Mouse (Mus musculus): ENCODE data around the gene Adamtsl5. TPM values are rescaled to one million over a fixed set of nuclear protein-coding genes. Genes with fewer than 3 reads are reported as not detected.

Gene Adamtsl5
- total and polyA plus RNA-seq, 2 experiments from 2014 or later, result 1.0 to 1.2 TPM

DNA sequence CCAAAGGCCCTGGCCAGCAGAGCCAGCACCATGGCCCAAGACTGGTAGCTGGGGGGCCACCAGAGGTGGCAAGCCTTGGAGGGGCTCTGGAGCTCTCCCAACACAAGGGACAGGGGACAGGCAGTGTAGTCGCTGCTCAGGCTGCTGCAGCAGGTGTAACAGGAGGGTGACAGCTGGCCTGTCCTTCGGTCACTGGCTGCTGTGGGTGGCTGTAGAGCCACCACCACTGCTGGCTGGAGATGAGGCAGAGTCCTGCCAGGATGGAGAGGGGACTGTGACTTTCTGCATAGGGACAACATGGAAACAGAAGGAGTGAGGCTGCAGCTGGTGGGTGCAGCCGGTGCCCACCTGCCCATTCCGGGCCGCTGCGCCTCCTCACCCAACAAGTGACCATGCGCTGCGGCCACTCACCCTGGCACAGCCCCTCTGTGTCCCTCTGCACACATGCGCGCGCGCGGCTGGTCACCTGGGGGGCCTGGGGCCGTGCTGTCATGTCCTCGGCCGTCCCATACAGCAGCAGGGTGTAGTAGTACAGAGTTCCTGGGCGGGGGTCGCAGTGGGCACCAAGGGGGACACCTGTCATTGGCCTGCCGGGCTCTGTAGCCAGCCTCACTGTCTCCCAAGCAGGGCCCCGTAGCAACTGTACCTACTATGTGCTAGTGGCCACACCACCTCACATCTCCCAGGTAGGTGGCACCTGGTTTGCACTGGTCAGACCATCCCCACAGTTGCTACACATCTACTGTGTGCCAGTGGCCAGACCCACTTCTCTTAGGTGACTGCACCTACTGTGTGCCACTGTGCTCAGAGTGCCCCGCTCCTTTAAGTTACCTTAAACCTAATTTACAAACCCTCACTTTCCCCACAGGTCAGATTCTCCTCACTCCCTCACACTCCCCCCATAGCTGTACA, 26.3 kb downstream of the Adamtsl5 start:
- H3K4me1 ChIP-seq (ENCODE audit: insufficient read depth, low read length), result peaks cover 14% of the 10 kb centered on the region; the same call in 1 of the 2 replicates
- H3K36me3 ChIP-seq (ENCODE audit: insufficient read depth, low read length), result no peaks in the 10 kb centered on the region
- no peak overlapping the region; the same call in 1 of the 2 replicates for H3K27ac ChIP-seq
- TF ChIP-seq CTCF (IDR thresholded peaks at IDR 0.05; ENCODE audit: low read depth), result no peak
- H3K4me2 ChIP-seq (ENCODE audit: low read depth, low read length), result no peak overlapping the region
- H3K9me3 ChIP-seq (ENCODE audit: low read length), result no peaks in the 10 kb centered on the region
- no peaks in the 10 kb centered on the region for H3K27me3 ChIP-seq (ENCODE audit: insufficient read depth, low read length)
- ATAC-seq (no peak), DNase-seq (ENCODE audit: low spot score) (no peak)
- WGBS, result 91% methylated on average over 21 of the region's 21 CpGs
- H3K9ac ChIP-seq (replicated peaks; ENCODE audit: low read length), result no peak overlapping the region
- H3K4me3 ChIP-seq (ENCODE audit: low read length), result no peak overlapping the region

DNA sequence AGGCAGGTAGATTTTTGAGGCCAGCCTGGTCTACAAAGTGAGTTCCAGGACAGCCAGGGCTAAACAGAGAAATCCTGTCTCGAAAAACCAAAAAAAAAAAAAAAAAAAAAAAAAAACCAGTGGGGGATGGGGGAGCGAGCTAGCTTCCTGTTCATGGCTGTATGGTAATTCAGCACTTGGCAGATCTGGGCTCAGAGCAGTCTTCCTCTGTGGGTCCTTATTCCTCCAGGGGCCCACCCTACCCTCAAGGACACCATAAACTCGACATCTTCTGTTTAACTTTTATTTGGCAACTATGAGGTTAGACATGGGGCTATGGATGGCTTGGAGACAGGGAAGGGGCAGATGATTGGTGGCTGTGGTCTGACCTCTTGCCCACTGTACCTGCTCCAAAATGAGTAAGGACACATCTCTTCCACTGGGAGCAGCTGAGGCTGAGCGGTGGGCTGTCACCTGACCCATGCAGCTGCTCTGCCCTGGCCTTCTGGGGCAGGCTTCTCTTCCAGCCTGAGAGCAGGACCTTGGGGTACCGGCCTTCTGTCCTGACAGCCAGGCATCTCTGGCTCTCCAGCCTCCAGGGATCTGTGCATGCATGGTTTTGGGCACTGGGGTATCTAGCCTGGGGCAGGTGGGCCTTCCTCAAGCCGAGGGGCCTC, 27.1 kb downstream of the Adamtsl5 start:
- ATAC-seq, result no peak
- no peak for TF ChIP-seq CTCF (IDR thresholded peaks at IDR 0.05; ENCODE audit: low read depth)
- H3K4me1 ChIP-seq (ENCODE audit: insufficient read depth, low read length), result peaks cover 14% of the 10 kb centered on the region; the same call in 1 of the 2 replicates

GRCm38 (mm10) chr10:80320340-80320760, 27.9 kb downstream of the Adamtsl5 start, which contains the start of gene 2310011J03Rik:
Gene 2310011J03Rik, minus strand, starts transcription at chr10:80320537.
- DNase-seq (ENCODE audit: low spot score), result peak; percentile 95
- H3K36me3 ChIP-seq (ENCODE audit: insufficient read depth, low read length), result peaks cover 11% of the 10 kb centered on the region
- peak; percentile 67 for ATAC-seq
- peak within 1 kb of the TSS; percentile 96 for H3K4me2 ChIP-seq (ENCODE audit: low read depth, low read length)
- H3K4me1 ChIP-seq (ENCODE audit: insufficient read depth, low read length), result peaks cover 14% of the 10 kb centered on the region; the same call in 1 of the 2 replicates
- WGBS, result 2% methylated on average over 33 of the region's 34 CpGs
- no peaks in the 10 kb centered on the region for H3K27me3 ChIP-seq (ENCODE audit: insufficient read depth, low read length)
- no peak for TF ChIP-seq CTCF (IDR thresholded peaks at IDR 0.05; ENCODE audit: low read depth)
- peak within 1 kb of the TSS; percentile 73 for H3K27ac ChIP-seq
- H3K9ac ChIP-seq (replicated peaks; ENCODE audit: low read length), result peak within 1 kb of the TSS; percentile 68
- H3K4me3 ChIP-seq (ENCODE audit: low read length), result peak within 1 kb of the TSS; percentile 71
- no peaks in the 10 kb centered on the region for H3K9me3 ChIP-seq (ENCODE audit: low read length)

More for the DNA sequence above, 27.1 kb downstream of the Adamtsl5 start:
- Histone ChIP-seq H3K27me3 (ENCODE audit: insufficient read depth, low read length) (no peaks in the 10 kb centered on the region), H3K4me3 (ENCODE audit: low read length) (no peak overlapping the region), H3K9ac (replicated peaks; ENCODE audit: low read length) (no peak overlapping the region), H3K27ac (no peak overlapping the region), H3K9me3 (ENCODE audit: low read length) (no peaks in the 10 kb centered on the region), H3K4me2 (ENCODE audit: low read depth, low read length) (no peak overlapping the region), H3K36me3 (ENCODE audit: insufficient read depth, low read length) (0 out of 2 replicates have a peak, but pooled peaks cover 3% of the 10 kb centered on the region)
- no peak for DNase-seq (ENCODE audit: low spot score)
- 76% methylated on average over 6 of the region's 6 CpGs for WGBS

- H3K4me3 ChIP-seq (ENCODE audit: low read length), result no peak overlapping the region
- H3K9ac ChIP-seq (replicated peaks; ENCODE audit: low read length), result no peak overlapping the region
- H3K4me2 ChIP-seq (ENCODE audit: low read depth, low read length), result no peak overlapping the region
- 47% methylated on average over 10 of the region's 10 CpGs for WGBS
- H3K36me3 ChIP-seq (ENCODE audit: insufficient read depth, low read length), result peaks cover 34% of the 10 kb centered on the region
- no peaks in the 10 kb centered on the region for H3K9me3 ChIP-seq (ENCODE audit: low read length)
- DNase-seq (ENCODE audit: low spot score) (no peak), ATAC-seq (no peak)
- no peak for TF ChIP-seq CTCF (IDR thresholded peaks at IDR 0.05; ENCODE audit: low read depth)
- H3K27ac ChIP-seq, result peak overlapping the region; percentile 43; the same call in 1 of the 2 replicates
- no peaks in the 10 kb centered on the region for H3K4me1 ChIP-seq (ENCODE audit: insufficient read depth, low read length)
- H3K27me3 ChIP-seq (ENCODE audit: insufficient read depth, low read length), result no peaks in the 10 kb centered on the region
Measured at GRCm38 (mm10) chr10:80317011-80317410, 31.2 kb downstream of the Adamtsl5 start.

DNA sequence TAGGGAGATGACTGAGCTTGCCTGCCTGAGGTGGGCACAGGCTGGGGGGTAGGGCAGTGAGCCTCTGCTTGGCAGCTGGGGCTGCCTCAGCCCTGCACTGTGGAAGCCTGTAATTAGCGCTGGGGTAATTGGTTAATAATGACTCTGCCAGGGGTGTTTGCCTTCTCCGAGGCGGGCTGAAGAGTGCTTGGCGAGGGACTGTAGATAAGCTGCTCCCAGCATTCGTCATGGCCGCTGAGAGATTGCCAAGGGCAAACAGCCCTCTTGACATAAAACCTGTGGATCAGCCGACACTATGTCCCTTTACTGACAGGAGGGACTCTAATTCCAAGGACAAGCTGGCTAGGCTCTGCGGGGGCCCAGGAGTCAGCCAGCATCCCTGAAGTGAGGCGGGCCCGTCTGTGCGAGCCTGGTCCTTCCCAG, 31.8 kb downstream of the Adamtsl5 start:
- H3K9me3 ChIP-seq (ENCODE audit: low read length), result no peaks in the 10 kb centered on the region
- no peak overlapping the region for H3K4me2 ChIP-seq (ENCODE audit: low read depth, low read length)
- no peak for DNase-seq (ENCODE audit: low spot score)
- peak overlapping the region; percentile 43; the same call in 1 of the 2 replicates for H3K27ac ChIP-seq
- H3K36me3 ChIP-seq (ENCODE audit: insufficient read depth, low read length), result peaks cover 40% of the 10 kb centered on the region
- H3K9ac ChIP-seq (replicated peaks; ENCODE audit: low read length), result no peak overlapping the region
- 28% methylated on average over 11 of the region's 11 CpGs for WGBS
- no peak for TF ChIP-seq CTCF (IDR thresholded peaks at IDR 0.05; ENCODE audit: low read depth)
- H3K4me1 ChIP-seq (ENCODE audit: insufficient read depth, low read length), result no peaks in the 10 kb centered on the region
- no peak overlapping the region for H3K4me3 ChIP-seq (ENCODE audit: low read length)
- no peaks in the 10 kb centered on the region for H3K27me3 ChIP-seq (ENCODE audit: insufficient read depth, low read length)
- ATAC-seq, result peak; percentile 4; the same call in 1 of the 2 replicates

GRCm38 (mm10) chr10:80315315-80315714, 32.9 kb downstream of the Adamtsl5 start:
- no peaks in the 10 kb centered on the region for H3K9me3 ChIP-seq (ENCODE audit: low read length)
- H3K4me2 ChIP-seq (ENCODE audit: low read depth, low read length), result no peak overlapping the region
- no peak for TF ChIP-seq CTCF (IDR thresholded peaks at IDR 0.05; ENCODE audit: low read depth)
- no peaks in the 10 kb centered on the region for H3K4me1 ChIP-seq (ENCODE audit: insufficient read depth, low read length)
- ATAC-seq (no peak), DNase-seq (ENCODE audit: low spot score) (no peak)
- 51% methylated on average over 27 of the region's 27 CpGs for WGBS
- peaks cover 48% of the 10 kb centered on the region for H3K36me3 ChIP-seq (ENCODE audit: insufficient read depth, low read length)
- H3K9ac ChIP-seq (replicated peaks; ENCODE audit: low read length), result no peak overlapping the region
- no peaks in the 10 kb centered on the region for H3K27me3 ChIP-seq (ENCODE audit: insufficient read depth, low read length)
- H3K4me3 ChIP-seq (ENCODE audit: low read length), result no peak overlapping the region
- no peak overlapping the region for H3K27ac ChIP-seq
